Mouse (Mus musculus) hindlimb bud, embryonic 11.5 days (tissue): ENCODE data around the gene Egfl8.

Experiments
- DNase-seq: peaks from one replicate; pipeline ENCODE4 v3.0.0-alpha.2; 2012; ENCODE audit warnings: low read depth, low spot score; ENCODE audit errors: extremely low spot score

Egfl8 gene

GRCm38 (mm10) chr17:34649106-34649864 is 33.5 kb upstream of the Egfl8 start:
- no peak for DNase-seq

- no peak for DNase-seq
Measured at GRCm38 (mm10) chr17:34648141-34648890, 32.5 kb upstream of the Egfl8 start.

DNA sequence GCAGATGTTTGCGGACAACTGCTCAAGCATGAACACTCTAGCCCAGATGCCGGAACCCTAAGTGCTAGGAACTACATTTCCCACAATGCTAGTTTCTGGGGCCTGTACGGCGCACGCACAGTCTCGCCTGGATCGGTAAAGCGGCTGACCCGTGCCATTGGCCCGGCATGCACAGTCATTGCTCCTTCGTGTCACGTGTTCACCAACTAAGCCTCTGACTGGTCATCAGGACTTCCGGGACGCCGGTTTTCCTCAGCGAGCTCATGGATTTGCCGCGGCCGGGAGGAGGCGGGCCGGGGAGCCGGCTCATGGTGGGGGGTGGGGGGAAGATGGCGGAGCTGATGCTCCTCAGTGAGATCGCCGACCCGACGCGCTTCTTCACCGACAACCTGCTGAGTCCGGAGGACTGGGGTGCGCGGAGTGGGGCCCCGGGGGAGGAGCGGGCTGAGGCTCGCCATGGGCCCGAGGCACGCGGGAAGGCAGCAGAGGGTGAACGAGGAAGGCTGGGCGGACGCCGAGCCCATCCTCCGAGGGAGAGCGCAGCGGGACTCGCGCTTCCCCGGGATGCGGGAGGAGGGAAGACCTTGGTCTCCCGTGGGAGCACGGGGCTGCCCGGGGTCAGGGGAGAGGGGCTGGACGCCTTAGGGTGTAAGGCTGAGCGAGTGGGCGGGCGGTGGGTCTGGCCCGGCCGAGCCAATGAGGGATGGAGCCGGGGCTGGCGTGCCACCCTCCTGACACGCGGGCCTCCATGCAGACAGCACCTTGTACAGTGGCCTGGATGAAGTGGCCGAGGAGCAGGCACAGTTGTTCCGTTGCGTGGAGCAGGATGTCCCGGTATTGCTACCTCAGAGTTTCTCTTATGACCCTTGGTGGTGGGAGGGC is 31.4 kb upstream of the Egfl8 start, which contains the start of gene Atf6b:
Gene Atf6b (plus strand): TSS at position 241 of the 882 bp plus-strand sequence.
- peak; percentile 93 for DNase-seq

- no peak for DNase-seq
Measured at GRCm38 (mm10) chr17:34645831-34646511, 30.2 kb upstream of the Egfl8 start.

- no peak for DNase-seq
Measured at GRCm38 (mm10) chr17:34645256-34645829, 29.6 kb upstream of the Egfl8 start.

DNA sequence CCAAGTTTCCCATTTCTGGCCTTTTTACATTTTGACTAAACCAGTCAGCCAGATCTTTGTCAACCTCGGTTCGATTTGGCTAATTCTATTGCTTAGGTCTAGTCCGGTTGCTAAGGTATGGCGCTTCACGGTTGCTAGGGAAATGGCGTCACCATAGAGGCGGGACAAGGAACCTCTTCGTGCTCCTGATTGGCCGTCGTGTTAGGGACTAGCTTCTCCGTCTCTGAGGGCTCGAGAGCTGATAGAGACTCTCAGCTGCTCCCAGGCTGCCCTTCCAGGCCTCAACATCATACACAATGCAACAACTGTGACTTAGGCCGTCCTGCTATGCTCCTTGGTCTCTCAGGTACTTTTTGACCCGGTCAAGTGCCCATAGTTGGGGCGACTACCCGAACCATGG is 28.8 kb upstream of the Egfl8 start, which contains the start of gene Fkbpl:
Gene Fkbpl (plus strand): TSS at position 157 of the 400 bp plus-strand sequence.
- peak; percentile 96 for DNase-seq

DNA sequence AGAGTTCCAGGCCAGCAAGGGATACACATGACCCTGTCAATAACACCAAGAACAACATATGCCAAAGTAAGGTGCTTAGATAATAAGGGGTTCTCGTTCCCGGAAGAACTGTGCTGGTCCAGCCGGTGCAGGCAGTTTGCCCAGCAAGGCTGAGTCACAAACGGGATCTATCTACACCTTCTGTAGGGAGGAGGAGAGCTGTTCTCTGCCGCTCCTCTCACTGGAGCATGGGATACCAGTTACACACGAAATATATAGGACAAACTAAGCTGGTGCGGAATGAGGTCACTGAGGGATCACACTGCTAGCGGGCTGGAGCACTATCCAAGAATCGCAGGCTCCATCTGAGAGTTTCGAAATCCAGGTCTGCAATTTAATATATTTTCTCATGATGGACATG is 28.2 kb upstream of the Egfl8 start:
- no peak for DNase-seq

DNA sequence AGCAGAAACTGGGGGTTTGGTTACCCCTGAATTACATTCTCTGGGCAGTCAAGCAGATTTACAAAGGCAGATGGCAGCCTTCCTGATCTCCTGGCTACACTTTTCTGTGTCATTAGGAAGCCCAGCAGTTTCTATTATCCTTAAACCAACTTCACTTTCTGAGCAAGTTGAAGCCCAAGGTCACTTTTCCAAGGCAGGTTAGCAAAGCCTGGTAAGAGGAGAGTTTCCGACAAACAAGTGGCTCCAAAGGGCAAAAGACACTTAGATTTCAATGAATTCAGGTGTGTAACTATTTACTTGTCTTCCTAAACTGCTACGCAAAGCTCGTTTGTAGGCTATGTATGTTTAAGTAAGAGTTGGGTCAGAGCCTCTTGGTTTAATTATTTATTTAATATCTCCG is 27.6 kb upstream of the Egfl8 start:
- DNase-seq, result no peak

DNA sequence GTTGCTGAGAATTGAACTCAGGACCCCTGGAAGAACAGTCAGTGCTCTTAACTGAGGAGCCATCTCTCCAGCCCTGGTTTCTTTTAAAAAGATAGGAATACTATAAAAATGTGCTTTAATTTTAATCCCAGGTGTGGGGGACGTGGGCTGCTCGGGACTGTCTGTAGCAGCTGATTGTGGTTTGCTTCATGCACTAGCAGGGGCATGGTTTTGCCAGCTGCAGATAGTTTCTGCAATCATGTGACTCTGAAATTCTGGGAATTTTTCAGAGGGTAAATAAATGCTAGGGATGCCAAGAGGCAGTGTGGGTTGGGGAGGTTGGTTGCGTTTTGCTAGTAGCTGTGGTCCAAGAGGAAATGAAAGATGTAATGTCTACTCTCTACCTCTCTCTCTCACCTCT is 26.2 kb upstream of the Egfl8 start:
- DNase-seq, result no peak

- no peak for DNase-seq
Measured at GRCm38 (mm10) chr17:34640778-34641601, 25.2 kb upstream of the Egfl8 start.

DNA sequence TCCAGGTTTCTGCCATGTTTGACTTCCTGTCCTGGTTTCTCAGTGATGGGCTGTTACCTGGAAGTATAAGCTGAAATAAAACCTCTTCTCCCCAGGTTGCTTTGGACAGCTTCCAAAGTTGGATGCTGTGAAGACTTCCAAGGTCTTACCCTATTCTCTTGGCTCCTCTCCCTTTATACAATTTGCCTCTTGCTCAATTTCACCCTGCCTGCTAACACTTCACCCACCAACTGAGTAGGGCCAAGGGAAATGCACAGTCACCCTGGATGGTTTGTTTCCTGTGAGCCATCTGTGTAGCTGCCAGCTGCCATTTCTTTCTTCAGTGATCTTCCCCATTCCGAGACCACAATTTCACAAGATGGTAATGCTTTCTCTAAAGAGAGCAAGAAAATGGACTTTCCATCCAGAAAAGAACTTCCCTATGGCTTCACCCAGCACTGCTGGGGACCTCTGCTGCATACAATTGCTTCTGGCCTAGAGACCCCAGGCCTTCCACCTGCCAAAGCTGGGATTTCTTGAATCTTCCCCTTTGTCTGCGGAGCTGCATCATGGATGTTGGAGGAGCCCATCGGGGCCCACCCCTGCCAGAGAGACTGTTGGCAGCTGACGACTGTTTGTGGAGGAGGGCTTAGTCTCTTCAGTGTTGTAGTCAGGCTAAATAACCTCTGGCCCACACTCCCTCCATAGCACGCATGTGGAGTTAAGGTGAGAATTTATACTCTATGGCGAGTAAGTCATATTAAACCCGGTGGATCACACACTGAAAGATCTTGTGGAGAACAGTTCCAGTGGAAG is 23.9 kb upstream of the Egfl8 start:
- DNase-seq, result no peak

DNA sequence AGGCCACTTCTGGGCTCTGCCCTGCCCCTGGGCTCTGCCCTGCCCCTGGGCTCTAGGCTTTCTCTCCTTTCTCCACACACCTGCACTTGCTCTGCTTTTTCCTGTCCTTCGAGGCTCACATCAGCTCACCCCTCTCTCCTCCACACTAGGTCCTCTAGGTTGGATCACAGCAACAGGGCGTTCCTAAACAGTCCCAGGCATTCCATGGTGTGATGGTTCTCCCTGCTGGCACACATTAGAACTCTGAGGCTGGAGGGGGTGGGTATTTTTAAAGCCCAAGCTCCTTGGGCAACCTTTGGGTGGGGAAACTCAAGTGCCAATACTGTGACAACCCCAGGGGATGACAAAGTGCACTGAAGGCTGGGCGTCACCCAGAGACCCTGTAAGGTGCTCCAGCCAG is 21.7 kb upstream of the Egfl8 start:
- DNase-seq, result no peak

- no peak for DNase-seq
Measured at GRCm38 (mm10) chr17:34635671-34636070, 19.9 kb upstream of the Egfl8 start.

DNA sequence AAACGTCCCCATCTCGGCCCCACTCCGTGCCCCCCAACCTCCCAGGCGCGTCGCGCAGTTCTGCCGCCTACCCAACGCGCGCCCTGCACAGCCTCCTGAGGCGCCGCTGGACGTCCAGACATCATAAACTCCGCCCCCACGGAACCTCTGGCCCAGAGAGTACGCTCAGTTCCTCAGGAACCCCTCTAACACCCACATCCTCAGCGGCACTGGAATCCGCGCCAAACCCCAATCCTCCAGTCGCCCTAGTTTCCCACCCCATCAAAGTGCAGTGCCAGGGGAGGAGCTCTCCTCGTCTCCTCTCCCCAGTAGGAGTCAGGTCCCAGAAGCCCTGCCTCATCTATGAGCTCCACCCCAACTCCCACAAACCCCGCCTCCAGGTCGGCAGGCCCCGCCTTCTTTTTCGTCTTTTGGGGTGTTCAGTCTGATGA is 16.5 kb upstream of the Egfl8 start:
- no peak for DNase-seq

DNA sequence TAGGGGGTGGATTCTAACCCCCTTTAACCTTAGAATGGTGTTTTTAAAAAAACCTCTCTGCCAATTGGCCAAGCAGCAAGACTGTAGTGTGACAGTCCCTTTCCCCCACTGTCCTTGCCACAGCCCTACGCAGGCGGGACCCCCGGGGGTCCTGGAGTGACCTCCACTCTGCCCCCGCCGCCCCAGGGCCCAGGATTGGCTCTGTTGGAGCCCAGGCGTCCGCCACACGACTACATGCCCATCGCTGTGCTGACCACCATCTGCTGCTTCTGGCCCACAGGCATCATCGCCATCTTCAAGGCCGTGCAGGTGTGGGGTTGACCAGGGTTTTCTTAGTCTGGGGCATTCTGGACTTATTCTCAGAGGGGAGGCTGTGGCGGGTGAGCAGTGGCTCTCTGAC is 15.9 kb upstream of the Egfl8 start:
- DNase-seq, result no peak

- DNase-seq, result no peak
Measured at GRCm38 (mm10) chr17:34630761-34631301, 15.1 kb upstream of the Egfl8 start.

DNA sequence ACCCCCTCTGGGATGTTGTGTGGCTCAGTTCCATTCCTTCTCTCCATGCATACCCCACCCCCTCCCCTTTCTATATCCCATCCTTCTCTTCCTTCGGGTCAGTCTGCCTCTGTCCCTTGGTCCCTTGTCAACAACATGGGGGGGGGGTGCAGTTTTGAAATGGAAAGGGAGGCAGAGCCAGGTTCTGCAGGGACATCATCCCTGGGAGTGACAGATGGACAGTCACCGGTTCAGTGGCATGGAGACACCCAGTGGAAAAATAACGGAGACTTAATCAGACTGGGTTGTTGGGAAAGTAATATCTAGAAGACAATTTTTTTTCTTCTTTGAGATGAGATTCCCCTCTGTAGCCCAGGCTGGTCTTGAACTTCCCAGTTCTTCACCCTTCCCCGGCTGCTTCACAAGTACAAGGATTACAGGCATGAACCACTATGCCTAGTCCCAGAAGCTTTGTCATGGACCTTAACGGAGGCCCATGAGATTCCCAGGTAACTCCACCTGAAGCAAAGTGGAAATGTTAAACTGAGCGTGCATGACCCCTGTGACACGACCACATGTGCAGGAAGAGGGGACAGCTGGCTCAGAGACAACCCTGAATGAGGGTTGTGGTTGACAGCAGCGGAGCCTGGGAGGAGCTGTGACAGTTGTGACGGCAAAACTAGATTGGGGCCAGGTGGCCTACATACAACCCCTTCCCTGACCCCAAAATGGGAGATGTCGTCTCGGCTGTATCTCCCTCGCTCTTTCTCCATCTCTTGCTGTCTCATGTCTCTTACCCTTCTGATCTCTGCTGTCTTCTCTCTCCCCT is 14.2 kb upstream of the Egfl8 start:
- DNase-seq, result no peak
